Mouse (Mus musculus) stomach, postnatal 0 days (tissue): ENCODE results near the gene Adprhl1.

Experiments used
- CTCF ChIP-seq: IDR thresholded peaks from 2 replicates; pipeline ENCODE4 v1.5.1; 2016; ENCODE audit warnings: antibody characterized with exemption, low read depth, mild to moderate bottlenecking, moderate library complexity
- EP300 ChIP-seq: optimal IDR thresholded peaks from 2 replicates; pipeline ENCODE3; 2016; ENCODE audit warnings: antibody characterized with exemption

DNA sequence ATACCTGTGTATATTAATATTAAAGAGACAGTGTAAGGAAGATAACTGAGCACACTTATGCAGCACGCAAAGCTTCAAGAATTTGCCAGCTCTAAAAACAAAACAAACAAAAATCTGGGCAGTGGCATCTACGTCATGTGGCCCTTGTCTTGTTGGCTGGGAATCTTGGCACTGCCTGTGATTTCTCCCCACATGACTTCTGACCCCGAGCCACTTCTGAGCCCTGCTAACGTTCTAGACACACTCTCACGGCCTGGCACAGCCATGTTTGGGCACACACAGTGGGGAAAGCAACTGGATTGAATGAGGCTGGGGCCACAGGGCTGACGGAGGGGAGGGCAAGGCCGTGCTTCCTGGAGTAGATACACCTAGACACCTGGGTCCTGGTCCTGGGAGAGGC lies 13.3 kb downstream of the Adprhl1 start:
- TF ChIP-seq CTCF (no peak), EP300 (no peak)
